Mouse (Mus musculus) brain, embryonic 14.5 days (tissue): ENCODE data around the gene Ano2.

Source experiments
- CTCF ChIP-seq: fragments of 200-500 bp; IDR thresholded peaks from 2 replicates; pipeline ENCODE4 v1.5.1; 2012; ENCODE audit warnings: inconsistent platforms, mild to moderate bottlenecking, moderate library complexity, borderline replicate concordance; ENCODE audit not compliant: insufficient read depth, insufficient read length; ENCODE audit errors: extremely low read depth
- POLR2A ChIP-seq: fragments of 200-500 bp; IDR thresholded peaks from 2 replicates; pipeline ENCODE4 v1.6.1; 2012; ENCODE audit warnings: mild to moderate bottlenecking, inconsistent platforms, borderline replicate concordance; ENCODE audit not compliant: poor library complexity, insufficient read depth, insufficient read length, severe bottlenecking; ENCODE audit errors: extremely low read depth

- TF ChIP-seq CTCF, result no peak
- TF ChIP-seq POLR2A, result no peak
Observed at GRCm38 (mm10) chr6:126034403-126034724, 344.1 kb downstream of the Ano2 start.
